Mouse (Mus musculus): ENCODE results near the gene Slc46a3. TPM values are rescaled to one million over a fixed set of nuclear protein-coding genes. Genes with fewer than 3 reads are reported as not detected.

Gene Slc46a3
- polyA plus RNA-seq, 1 experiment from 2014 or later, result 5.5 TPM

DNA sequence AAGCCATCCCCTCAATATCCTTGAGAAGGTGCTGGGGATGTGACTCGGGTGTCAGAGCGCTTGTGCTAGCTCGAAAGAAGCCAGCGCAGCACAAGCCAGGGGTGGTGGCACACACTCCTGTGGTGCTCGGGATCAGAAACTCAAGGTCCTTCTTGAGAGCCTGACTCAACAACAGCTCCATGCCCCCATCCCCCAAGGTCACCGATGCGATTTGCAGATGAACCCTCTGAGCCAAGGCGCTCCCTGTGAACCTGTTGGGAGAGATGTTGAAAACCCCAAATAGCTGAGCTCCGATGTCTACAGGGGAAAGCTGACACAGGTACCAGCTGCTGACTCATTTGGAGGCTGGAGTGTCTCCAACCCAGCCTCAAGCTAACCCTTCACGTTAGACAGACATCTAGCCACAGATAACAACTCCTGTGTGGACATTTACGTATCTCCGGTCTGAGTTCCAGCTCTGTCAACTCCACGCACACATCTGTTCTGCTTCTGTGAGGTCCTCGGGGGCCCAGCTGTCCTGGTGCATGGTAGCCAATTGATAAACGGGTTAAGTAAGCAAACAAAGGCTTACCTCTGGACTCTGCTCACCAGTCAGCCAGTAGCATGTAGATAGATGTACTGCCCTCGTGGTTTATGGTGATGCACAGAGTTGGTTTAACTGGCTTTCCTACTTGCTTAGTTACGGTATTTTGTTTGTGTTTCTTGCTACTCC lies 14.5 kb downstream of the Slc46a3 start:
- Histone ChIP-seq H3K36me3 (replicated peaks; ENCODE audit: control insufficient read depth, insufficient read depth) (peaks cover 66% of the 10 kb centered on the region), H3K27me3 (ENCODE audit: control insufficient read depth, insufficient read depth, low read length) (no peaks in the 10 kb centered on the region), H3K27ac (no peak overlapping the region), H3K4me3 (replicated peaks; ENCODE audit: low read length) (no peak overlapping the region), H3K9ac (no peak overlapping the region), H3K4me2 (replicated peaks) (no peak overlapping the region), H3K4me1 (replicated peaks; ENCODE audit: control insufficient read depth, insufficient read depth, low read length) (no peaks in the 10 kb centered on the region), H3K9me3 (ENCODE audit: control insufficient read depth, low read length) (no peaks in the 10 kb centered on the region)
- DNase-seq (ENCODE audit: low spot score), result no peak
- 91% methylated on average over 17 of the region's 17 CpGs for WGBS
- no peak for ATAC-seq (ENCODE audit: low FRiP score)

DNA sequence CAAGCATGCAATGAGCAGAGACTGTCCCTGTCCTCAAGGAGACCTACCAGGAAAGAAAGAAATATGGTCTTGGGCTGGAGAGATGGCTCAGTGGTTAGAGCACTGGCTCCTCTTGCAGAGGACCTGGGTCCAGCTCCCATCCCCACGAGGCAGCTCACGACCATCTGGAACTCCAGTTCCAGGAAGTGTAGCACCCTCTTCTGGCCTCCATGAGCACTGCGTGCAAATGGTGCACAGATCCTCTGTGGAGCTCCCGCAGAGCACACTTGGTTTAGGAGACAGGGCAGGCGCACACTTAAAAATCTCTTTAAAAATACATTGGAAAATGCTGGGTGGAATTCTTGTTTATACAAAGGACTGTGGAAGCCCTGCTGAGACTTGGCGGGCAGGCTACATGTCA lies 17.1 kb downstream of the Slc46a3 start:
- ATAC-seq (ENCODE audit: low FRiP score) (no peak), DNase-seq (ENCODE audit: low spot score) (no peak)
- Histone ChIP-seq H3K27ac (no peak overlapping the region), H3K4me3 (replicated peaks; ENCODE audit: low read length) (no peak overlapping the region), H3K36me3 (replicated peaks; ENCODE audit: control insufficient read depth, insufficient read depth) (peaks cover 80% of the 10 kb centered on the region), H3K9ac (no peak overlapping the region), H3K27me3 (ENCODE audit: control insufficient read depth, insufficient read depth, low read length) (no peaks in the 10 kb centered on the region), H3K4me2 (replicated peaks) (no peak overlapping the region), H3K4me1 (replicated peaks; ENCODE audit: control insufficient read depth, insufficient read depth, low read length) (no peaks in the 10 kb centered on the region), H3K9me3 (ENCODE audit: control insufficient read depth, low read length) (no peaks in the 10 kb centered on the region)
- 82% methylated on average over 6 of the region's 6 CpGs for WGBS

DNA sequence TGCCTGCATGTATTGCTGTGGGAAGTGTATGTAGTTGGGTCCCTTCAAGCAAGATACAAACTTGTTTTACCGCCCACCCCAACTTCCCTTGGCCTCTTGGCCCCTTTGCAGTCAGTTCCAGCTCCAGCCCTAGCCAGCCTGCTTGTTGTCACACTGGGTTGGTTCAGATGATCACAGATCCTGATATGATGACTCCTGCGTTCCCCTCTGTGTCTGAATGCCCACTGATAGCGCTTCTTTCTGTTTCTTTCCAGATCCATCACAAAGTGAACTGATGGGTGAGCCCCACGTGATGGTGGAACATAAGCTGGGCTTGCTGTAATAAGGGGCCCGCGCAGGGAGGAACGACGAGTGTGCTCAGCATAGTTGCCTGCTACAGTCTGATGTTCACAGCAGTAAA lies 19.4 kb downstream of the Slc46a3 start:
- no peak overlapping the region for H3K4me3 ChIP-seq (replicated peaks; ENCODE audit: low read length)
- H3K4me1 ChIP-seq (replicated peaks; ENCODE audit: control insufficient read depth, insufficient read depth, low read length), result no peaks in the 10 kb centered on the region
- ATAC-seq (ENCODE audit: low FRiP score) (no peak), DNase-seq (ENCODE audit: low spot score) (no peak)
- no peaks in the 10 kb centered on the region for H3K27me3 ChIP-seq (ENCODE audit: control insufficient read depth, insufficient read depth, low read length)
- no peak overlapping the region for H3K9ac ChIP-seq
- H3K9me3 ChIP-seq (ENCODE audit: control insufficient read depth, low read length), result no peaks in the 10 kb centered on the region
- peaks cover 89% of the 10 kb centered on the region for H3K36me3 ChIP-seq (replicated peaks; ENCODE audit: control insufficient read depth, insufficient read depth)
- WGBS, result 96% methylated on average over 8 of the region's 8 CpGs
- no peak overlapping the region for H3K27ac ChIP-seq
- H3K4me2 ChIP-seq (replicated peaks), result no peak overlapping the region

DNA sequence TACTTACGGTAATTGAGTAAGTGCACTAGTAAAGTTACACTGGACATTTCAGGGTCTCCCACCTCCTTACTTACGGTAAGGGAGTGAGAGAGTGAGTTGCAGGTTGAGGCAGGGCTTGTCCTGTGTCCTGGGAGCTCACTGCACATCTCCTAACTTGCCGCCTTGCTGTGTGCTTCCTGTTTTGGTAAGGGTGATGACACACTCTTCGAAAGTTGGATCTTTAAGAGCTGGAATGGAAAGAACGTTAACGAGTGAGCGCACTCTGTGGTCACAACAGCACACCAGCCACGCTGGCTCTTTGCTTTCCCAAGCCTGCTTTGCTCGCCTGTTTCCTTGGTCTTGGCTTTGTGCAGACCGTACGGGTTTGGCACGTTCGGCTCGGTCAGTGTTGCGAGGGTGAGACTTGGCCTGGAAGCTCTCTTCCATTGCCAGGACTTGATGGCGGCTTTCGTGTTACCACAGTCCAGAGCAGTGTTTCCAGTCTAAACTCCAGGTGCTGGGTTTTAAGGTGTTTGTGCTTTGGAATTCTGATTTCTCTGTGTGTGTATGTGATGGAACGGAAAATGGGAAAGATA lies 20.0 kb downstream of the Slc46a3 start:
- Histone ChIP-seq H3K27ac (no peak overlapping the region), H3K9ac (no peak overlapping the region), H3K4me3 (replicated peaks; ENCODE audit: low read length) (no peak overlapping the region), H3K9me3 (ENCODE audit: control insufficient read depth, low read length) (no peaks in the 10 kb centered on the region), H3K36me3 (replicated peaks; ENCODE audit: control insufficient read depth, insufficient read depth) (peaks cover 89% of the 10 kb centered on the region), H3K27me3 (ENCODE audit: control insufficient read depth, insufficient read depth, low read length) (no peaks in the 10 kb centered on the region), H3K4me1 (replicated peaks; ENCODE audit: control insufficient read depth, insufficient read depth, low read length) (no peaks in the 10 kb centered on the region), H3K4me2 (replicated peaks) (no peak overlapping the region)
- ATAC-seq (ENCODE audit: low FRiP score) (no peak), DNase-seq (ENCODE audit: low spot score) (no peak)
- WGBS, result 96% methylated on average over 18 of the region's 18 CpGs

DNA sequence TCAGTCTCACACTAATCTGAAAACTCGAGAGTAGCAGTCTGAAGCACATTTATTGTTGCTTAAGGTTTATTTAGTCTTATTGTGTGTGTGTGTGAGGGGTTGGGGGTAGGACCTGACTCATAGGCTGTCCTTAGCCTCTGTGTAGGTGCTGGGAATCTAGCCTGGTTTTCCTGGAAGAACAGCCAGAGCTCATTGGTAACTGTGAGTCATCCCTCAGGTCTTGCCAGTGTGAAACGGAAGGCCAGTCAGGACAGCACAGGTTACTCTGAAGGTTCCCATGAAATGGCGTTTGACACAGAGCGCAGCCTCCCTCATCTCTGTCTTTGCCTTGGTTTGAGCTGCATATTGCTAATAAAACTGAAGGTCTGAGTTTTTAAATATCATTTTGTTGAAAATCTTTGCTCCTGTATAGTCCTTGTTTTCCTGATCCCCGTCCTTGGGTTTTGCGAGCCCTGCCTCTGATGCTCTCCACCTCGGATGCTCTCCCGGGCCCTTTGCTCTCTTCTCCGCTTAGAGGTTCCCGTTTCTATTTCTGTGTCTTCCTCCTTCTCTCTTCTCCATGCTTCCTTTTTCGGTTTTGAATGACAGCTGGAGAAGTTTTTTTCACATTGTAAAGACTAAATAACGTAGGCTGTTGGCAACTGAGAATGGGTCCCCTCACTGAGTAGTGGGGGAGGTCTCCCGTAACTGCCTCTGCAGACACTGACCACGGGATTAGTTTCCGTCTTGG lies 23.4 kb downstream of the Slc46a3 start:
- H3K4me3 ChIP-seq (replicated peaks; ENCODE audit: low read length), result no peak overlapping the region
- DNase-seq (ENCODE audit: low spot score) (no peak), ATAC-seq (ENCODE audit: low FRiP score) (no peak)
- H3K9ac ChIP-seq, result no peak overlapping the region
- peaks cover 89% of the 10 kb centered on the region for H3K36me3 ChIP-seq (replicated peaks; ENCODE audit: control insufficient read depth, insufficient read depth)
- no peaks in the 10 kb centered on the region for H3K27me3 ChIP-seq (ENCODE audit: control insufficient read depth, insufficient read depth, low read length)
- no peak overlapping the region for H3K27ac ChIP-seq
- H3K9me3 ChIP-seq (ENCODE audit: control insufficient read depth, low read length), result no peaks in the 10 kb centered on the region
- 94% methylated on average over 15 of the region's 15 CpGs for WGBS
- H3K4me1 ChIP-seq (replicated peaks; ENCODE audit: control insufficient read depth, insufficient read depth, low read length), result no peaks in the 10 kb centered on the region
- no peak overlapping the region for H3K4me2 ChIP-seq (replicated peaks)

DNA sequence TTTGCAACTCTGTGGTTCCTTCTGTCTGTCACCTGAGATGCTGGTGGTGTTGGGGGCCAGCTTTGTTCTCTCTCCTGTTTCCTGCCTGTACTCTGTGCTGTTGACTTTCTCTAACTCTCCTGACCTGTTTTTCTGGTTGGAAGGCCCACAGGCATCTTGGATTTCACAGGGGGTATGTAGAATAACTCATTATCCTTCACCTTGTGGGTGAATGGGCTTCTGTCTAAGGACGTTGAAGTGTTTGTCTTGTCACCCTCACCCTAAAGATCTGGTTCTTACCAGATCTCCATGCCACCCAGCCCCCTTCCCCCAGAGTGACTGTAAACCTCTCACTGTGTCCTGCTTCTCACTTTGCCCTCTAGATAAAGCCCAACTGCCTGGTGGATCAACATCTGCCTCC lies 24.3 kb downstream of the Slc46a3 start:
- H3K9me3 ChIP-seq (ENCODE audit: control insufficient read depth, low read length), result no peaks in the 10 kb centered on the region
- WGBS, result 92% methylated on average over 1 of the region's 1 CpGs
- no peaks in the 10 kb centered on the region for H3K27me3 ChIP-seq (ENCODE audit: control insufficient read depth, insufficient read depth, low read length)
- H3K4me3 ChIP-seq (replicated peaks; ENCODE audit: low read length), result no peak overlapping the region
- no peak overlapping the region for H3K4me2 ChIP-seq (replicated peaks)
- no peak for DNase-seq (ENCODE audit: low spot score)
- H3K4me1 ChIP-seq (replicated peaks; ENCODE audit: control insufficient read depth, insufficient read depth, low read length), result no peaks in the 10 kb centered on the region
- no peak for ATAC-seq (ENCODE audit: low FRiP score)
- peaks cover 89% of the 10 kb centered on the region for H3K36me3 ChIP-seq (replicated peaks; ENCODE audit: control insufficient read depth, insufficient read depth)
- no peak overlapping the region for H3K27ac ChIP-seq
- no peak overlapping the region for H3K9ac ChIP-seq

DNA sequence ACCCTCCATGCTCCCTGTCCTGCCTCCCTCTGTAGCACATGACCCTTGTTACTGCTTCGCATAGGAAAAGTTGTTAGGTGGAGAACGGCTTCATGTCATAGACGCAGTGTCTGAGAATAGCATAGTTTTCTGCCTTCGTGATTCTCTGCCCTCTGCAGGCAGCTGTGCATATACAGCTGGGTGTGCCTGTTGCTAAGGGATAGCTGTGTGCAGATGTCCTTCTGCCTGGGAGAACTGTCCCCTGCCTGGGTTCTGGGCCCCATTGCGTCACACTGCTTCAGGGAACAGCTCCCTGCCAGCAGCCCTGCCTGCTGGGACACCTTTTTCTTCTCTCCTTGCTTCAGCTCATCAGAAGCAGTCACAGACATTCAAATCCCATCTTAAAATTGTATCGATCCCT lies 25.0 kb downstream of the Slc46a3 start:
- no peaks in the 10 kb centered on the region for H3K4me1 ChIP-seq (replicated peaks; ENCODE audit: control insufficient read depth, insufficient read depth, low read length)
- H3K27me3 ChIP-seq (ENCODE audit: control insufficient read depth, insufficient read depth, low read length), result no peaks in the 10 kb centered on the region
- H3K9ac ChIP-seq, result no peak overlapping the region
- H3K9me3 ChIP-seq (ENCODE audit: control insufficient read depth, low read length), result no peaks in the 10 kb centered on the region
- H3K4me2 ChIP-seq (replicated peaks), result no peak overlapping the region
- H3K27ac ChIP-seq, result no peak overlapping the region
- H3K36me3 ChIP-seq (replicated peaks; ENCODE audit: control insufficient read depth, insufficient read depth), result peaks cover 89% of the 10 kb centered on the region
- WGBS, result 96% methylated on average over 6 of the region's 6 CpGs
- ATAC-seq (ENCODE audit: low FRiP score), result no peak
- DNase-seq (ENCODE audit: low spot score), result no peak
- H3K4me3 ChIP-seq (replicated peaks; ENCODE audit: low read length), result no peak overlapping the region

DNA sequence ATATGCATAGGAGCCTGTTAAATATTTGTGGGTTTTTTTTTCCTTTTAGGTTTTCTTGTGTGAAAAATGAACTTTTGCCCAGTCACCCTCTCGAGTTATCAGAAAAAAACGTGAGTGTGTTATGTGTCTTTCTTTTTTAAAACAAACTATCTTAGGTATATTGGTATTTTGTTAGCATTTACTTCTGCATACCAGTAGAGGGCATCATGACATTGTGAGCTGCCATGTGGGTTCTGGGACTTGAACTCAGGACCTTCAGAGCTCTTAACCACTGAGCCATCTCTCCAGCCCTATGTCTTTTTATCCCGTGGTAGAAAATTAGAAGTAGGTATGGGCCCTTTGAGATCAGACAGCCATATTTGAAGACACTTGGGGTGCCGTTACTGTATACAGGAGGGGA lies 25.9 kb downstream of the Slc46a3 start:
- Histone ChIP-seq H3K36me3 (replicated peaks; ENCODE audit: control insufficient read depth, insufficient read depth) (peaks cover 89% of the 10 kb centered on the region), H3K9me3 (ENCODE audit: control insufficient read depth, low read length) (no peaks in the 10 kb centered on the region), H3K4me2 (replicated peaks) (no peak overlapping the region), H3K4me3 (replicated peaks; ENCODE audit: low read length) (no peak overlapping the region), H3K27ac (no peak overlapping the region), H3K4me1 (replicated peaks; ENCODE audit: control insufficient read depth, insufficient read depth, low read length) (no peaks in the 10 kb centered on the region), H3K9ac (no peak overlapping the region), H3K27me3 (ENCODE audit: control insufficient read depth, insufficient read depth, low read length) (no peaks in the 10 kb centered on the region)
- ATAC-seq (ENCODE audit: low FRiP score), result no peak
- 96% methylated on average over 4 of the region's 4 CpGs for WGBS
- no peak for DNase-seq (ENCODE audit: low spot score)

DNA sequence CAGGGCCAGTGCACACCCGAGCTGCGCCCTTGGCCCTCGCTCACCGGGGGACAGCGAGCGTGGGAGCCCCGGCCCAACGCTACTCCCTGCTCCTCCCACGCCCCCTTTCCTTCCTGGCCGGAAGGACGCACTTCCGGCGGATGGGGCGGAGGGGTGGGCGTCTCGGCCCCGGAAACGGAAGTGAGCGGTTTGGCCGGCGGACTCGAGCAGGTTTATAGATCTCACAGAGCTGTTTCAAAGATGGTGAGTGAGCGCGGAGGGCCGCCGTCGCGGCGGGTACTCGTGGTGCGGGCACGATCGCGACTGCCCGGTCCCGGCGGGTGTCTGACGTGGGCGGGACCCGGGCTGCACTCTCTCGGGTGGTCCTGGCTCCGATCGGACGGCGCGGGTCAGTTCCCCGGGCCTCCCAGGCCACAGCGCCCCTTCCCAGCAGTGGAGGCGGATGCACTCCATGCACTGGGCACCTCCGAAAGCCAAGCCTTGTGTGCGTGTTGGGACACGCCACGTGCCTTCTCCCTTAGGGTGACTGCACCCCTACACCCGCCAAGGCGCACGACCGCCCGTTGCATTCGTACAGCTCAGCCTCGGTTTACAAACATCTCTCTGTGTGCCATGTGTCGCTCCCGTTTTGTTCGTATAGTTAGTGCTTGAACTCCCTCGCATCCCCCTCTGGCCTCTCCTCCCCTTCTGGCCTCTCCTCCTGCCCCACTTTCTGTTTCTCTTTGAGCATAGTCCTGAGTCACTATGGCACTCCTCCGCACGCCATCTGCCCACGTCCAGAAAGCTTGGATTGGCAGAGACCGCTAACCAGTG lies 34.0 kb downstream of the Slc46a3 start, which contains the start of gene Pomp:
Pomp (plus strand) TSS at position 13 of the 813 bp plus-strand sequence.
- Histone ChIP-seq H3K4me1 (replicated peaks; ENCODE audit: control insufficient read depth, insufficient read depth, low read length) (peaks cover 18% of the 10 kb centered on the region), H3K9ac (peak within 1 kb of the TSS; percentile 97), H3K4me3 (replicated peaks; ENCODE audit: low read length) (peak within 1 kb of the TSS; percentile 99), H3K4me2 (replicated peaks) (peak within 1 kb of the TSS; percentile 97), H3K36me3 (replicated peaks; ENCODE audit: control insufficient read depth, insufficient read depth) (peaks cover 34% of the 10 kb centered on the region), H3K9me3 (ENCODE audit: control insufficient read depth, low read length) (no peaks in the 10 kb centered on the region), H3K27ac (peak within 1 kb of the TSS; percentile 77), H3K27me3 (ENCODE audit: control insufficient read depth, insufficient read depth, low read length) (no peaks in the 10 kb centered on the region)
- WGBS, result under 1% methylated on average over 67 of the region's 68 CpGs
- DNase-seq (ENCODE audit: low spot score), result peak; percentile 89
- peak; percentile 92 for ATAC-seq (ENCODE audit: low FRiP score)

Data from hindbrain, embryonic 14.5 days (tissue).